Comparison of ENCODE assay signal across 8 mouse cellular contexts in the genomic region with DNA sequence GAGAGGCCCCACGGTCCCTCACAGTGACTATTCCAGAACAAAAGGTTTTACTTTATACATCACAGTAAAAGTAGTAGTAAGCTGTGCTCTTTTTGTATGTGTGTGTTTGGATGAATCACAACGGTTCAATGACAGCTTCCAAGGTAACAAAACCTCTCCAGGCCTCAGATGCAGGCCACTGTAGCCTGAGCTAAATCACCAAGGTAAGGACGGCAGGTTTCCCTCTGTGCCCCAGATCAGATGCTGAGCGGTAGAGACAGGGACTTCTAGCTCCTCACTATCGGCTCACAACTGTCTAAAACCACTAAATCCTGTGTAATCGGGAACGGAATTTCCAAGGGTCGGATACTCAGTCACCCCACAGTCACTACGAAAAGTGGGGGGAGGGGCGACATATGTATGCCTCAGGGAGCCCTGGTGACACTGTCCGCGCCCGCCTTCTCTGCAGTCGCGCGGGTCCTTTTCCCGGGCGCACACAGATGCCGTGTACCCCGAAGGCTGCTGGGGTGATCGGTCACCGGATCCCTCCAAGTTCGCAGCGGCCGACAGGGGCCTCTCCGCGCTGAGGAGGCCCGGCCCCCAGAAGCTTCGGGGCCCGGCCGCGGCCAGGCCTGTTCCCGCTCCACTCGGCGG. TPM values are rescaled to one million over a fixed set of nuclear protein-coding genes. Genes with fewer than 3 reads are reported as not detected.
DNase-seq lines count a peak whose midpoint lies in the region; ATAC-seq lines count a peak whose summit lies in the region.

No protein-coding gene starts in this region.

- H3K9me3 ChIP-seq in liver, embryonic 11.5 days (ENCODE audit: control insufficient read depth, low read length), result no peaks in the 10 kb centered on the region

- H3K9ac ChIP-seq in liver, embryonic 11.5 days (ENCODE audit: low read depth, low read length), result peak overlapping the region; percentile 98

- peaks cover 11% of the 10 kb centered on the region for H3K36me3 ChIP-seq in liver, embryonic 11.5 days (ENCODE audit: control insufficient read depth, insufficient read depth, low read length)

- 0 out of 2 replicates have a peak, but pooled peaks have one; percentile 14 for ATAC-seq in granulocyte monocyte progenitor cell, adult 5-6 weeks (replicated peaks; ENCODE audit: poor library complexity, severe bottlenecking)
- ATAC-seq in liver, embryonic 11.5 days (replicated peaks; ENCODE audit: low FRiP score), result peak; percentile 6

- H3K4me2 ChIP-seq in liver, embryonic 11.5 days, result peak overlapping the region; percentile 87

- H3K27ac ChIP-seq in liver, embryonic 11.5 days (ENCODE audit: low read depth, low read length), result peak overlapping the region; percentile 90

- 2% methylated on average over 33 of the region's 35 CpGs for WGBS in liver, embryonic 11.5 days

- H3K27me3 ChIP-seq in liver, embryonic 11.5 days (replicated peaks; ENCODE audit: control insufficient read depth, insufficient read depth, low read length), result no peaks in the 10 kb centered on the region

- H3K4me3 ChIP-seq in liver, embryonic 11.5 days (ENCODE audit: low read depth, low read length), result peak overlapping the region; percentile 74

- peak; percentile 62 to 66 for DNase-seq in B cell, adult 2 months
- peak; percentile 74 for DNase-seq in R1 (ENCODE audit: low read depth, low spot score)
- DNase-seq in embryo, embryonic 11 days, result peak; percentile 80
- peak; percentile 57 for DNase-seq in kidney, adult 9 months
- DNase-seq in liver, embryonic 11.5 days (ENCODE audit: low spot score), result peak; percentile 72
- peak; percentile 48 to 62 for DNase-seq in natural killer cell, adult 2 months (ENCODE audit: low spot score in 2 of 2)
- peak; percentile 67 for DNase-seq in thymus, postnatal 0 days (ENCODE audit: low spot score)

- H3K4me1 ChIP-seq in liver, embryonic 11.5 days (replicated peaks; ENCODE audit: control insufficient read depth, insufficient read depth, low read length), result peaks cover 22% of the 10 kb centered on the region

RNA-seq across cellular contexts. Expression of gene Stip1, which starts 0.6 kb away (rescaled TPM):
- total RNA-seq in granulocyte monocyte progenitor cell, adult 5-6 weeks (2014; fragmentation: Nextera tagmentation), result 162 and 187 TPM in 2 replicates
- total RNA-seq in granulocyte monocyte progenitor cell, adult 5-6 weeks (2017), result 246 and 270 TPM in 2 replicates
- 356 and 387 TPM in 2 replicates for polyA plus RNA-seq in liver, embryonic 11.5 days (2014; fragmentation: Nextera tagmentation; extraction: Ambion mirVana)
- polyA plus RNA-seq in thymus, postnatal 0 days (2015; fragmentation: Nextera tagmentation; extraction: Ambion mirVana), result 149 and 196 TPM in 2 replicates

RNA-seq across cellular contexts. Expression of gene Macrod1, which starts 17.4 kb away (rescaled TPM):
- 7.8 and 13.6 TPM in 2 replicates for total RNA-seq in granulocyte monocyte progenitor cell, adult 5-6 weeks (2014; fragmentation: Nextera tagmentation)
- 4.5 and 6.3 TPM in 2 replicates for total RNA-seq in granulocyte monocyte progenitor cell, adult 5-6 weeks (2017)
- polyA plus RNA-seq in liver, embryonic 11.5 days (2014; fragmentation: Nextera tagmentation; extraction: Ambion mirVana), result 5.9 and 6.7 TPM in 2 replicates
- 15.3 and 16.6 TPM in 2 replicates for polyA plus RNA-seq in thymus, postnatal 0 days (2015; fragmentation: Nextera tagmentation; extraction: Ambion mirVana)

RNA-seq across cellular contexts. Expression of gene Fermt3, which starts 19.9 kb away (rescaled TPM):
- 103 and 119 TPM in 2 replicates for total RNA-seq in granulocyte monocyte progenitor cell, adult 5-6 weeks (2014; fragmentation: Nextera tagmentation)
- 182 and 230 TPM in 2 replicates for total RNA-seq in granulocyte monocyte progenitor cell, adult 5-6 weeks (2017)
- polyA plus RNA-seq in liver, embryonic 11.5 days (2014; fragmentation: Nextera tagmentation; extraction: Ambion mirVana), result 155 and 170 TPM in 2 replicates
- polyA plus RNA-seq in thymus, postnatal 0 days (2015; fragmentation: Nextera tagmentation; extraction: Ambion mirVana), result 217 and 226 TPM in 2 replicates

RNA-seq across cellular contexts. Expression of gene Trpt1, which starts 43.3 kb away (rescaled TPM):
- 3.0 TPM in 1 of 2 replicates, not detected in the other for total RNA-seq in granulocyte monocyte progenitor cell, adult 5-6 weeks (2014; fragmentation: Nextera tagmentation)
- 0.21 and 0.60 TPM in 2 replicates for total RNA-seq in granulocyte monocyte progenitor cell, adult 5-6 weeks (2017)
- polyA plus RNA-seq in liver, embryonic 11.5 days (2014; fragmentation: Nextera tagmentation; extraction: Ambion mirVana), result 3.9 and 4.9 TPM in 2 replicates
- 5.2 and 5.8 TPM in 2 replicates for polyA plus RNA-seq in thymus, postnatal 0 days (2015; fragmentation: Nextera tagmentation; extraction: Ambion mirVana)

RNA-seq across cellular contexts. Expression of gene Nudt22, which starts 43.3 kb away (rescaled TPM):
- total RNA-seq in granulocyte monocyte progenitor cell, adult 5-6 weeks (2014; fragmentation: Nextera tagmentation), result 8.5 and 14.4 TPM in 2 replicates
- total RNA-seq in granulocyte monocyte progenitor cell, adult 5-6 weeks (2017), result 3.4 and 14.5 TPM in 2 replicates
- 15.9 and 16.9 TPM in 2 replicates for polyA plus RNA-seq in liver, embryonic 11.5 days (2014; fragmentation: Nextera tagmentation; extraction: Ambion mirVana)
- 32.4 and 34.6 TPM in 2 replicates for polyA plus RNA-seq in thymus, postnatal 0 days (2015; fragmentation: Nextera tagmentation; extraction: Ambion mirVana)

Comparison
In these comparisons a context has a peak if more than half of its experiments do, and no peak if none do; other contexts are left out.
1. Peak in every context shown above with its lines: DNase-seq, ATAC-seq, H3K4me3 ChIP-seq and H3K27ac ChIP-seq.